Mouse (Mus musculus): ENCODE measurements around the gene Wars. TPM values are rescaled to one million over a fixed set of nuclear protein-coding genes. Genes with fewer than 3 reads are reported as not detected.
A peak's percentile ranks its signal among the peaks of the same experiment; 100 is the strongest.

The Wars gene
- polyA plus RNA-seq, 1 experiment from 2014 or later, result 102 TPM

DNA sequence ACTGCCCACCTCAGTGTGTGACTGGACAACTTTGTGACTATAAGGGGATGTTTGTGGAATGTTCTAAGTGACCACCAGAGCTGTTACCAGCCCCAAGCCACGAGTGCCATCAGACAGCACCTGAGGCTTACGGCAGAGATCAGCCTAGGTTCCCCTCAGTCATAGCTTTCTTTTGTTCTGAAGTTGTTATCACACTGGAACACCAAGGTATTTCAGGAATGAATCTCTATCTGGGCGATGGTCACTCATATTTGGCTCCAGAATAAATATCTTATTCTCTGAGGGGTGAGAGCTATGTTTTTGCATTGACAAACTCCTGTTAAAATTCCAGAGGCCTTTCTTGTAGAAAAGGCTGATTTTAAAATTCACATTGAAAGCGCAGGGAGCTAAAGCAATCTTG is 14.8 kb downstream of the Wars start:
- no peak overlapping the region for H3K9ac ChIP-seq
- no peak overlapping the region for H3K27ac ChIP-seq
- no peaks in the 10 kb centered on the region for H3K4me1 ChIP-seq (replicated peaks)
- H3K4me2 ChIP-seq, result no peak overlapping the region
- peaks cover 92% of the 10 kb centered on the region for H3K36me3 ChIP-seq
- H3K4me3 ChIP-seq, result no peak overlapping the region
- no peaks in the 10 kb centered on the region for H3K27me3 ChIP-seq
- WGBS, result 91% methylated on average over 4 of the region's 4 CpGs
- no peaks in the 10 kb centered on the region for H3K9me3 ChIP-seq
- ATAC-seq (ENCODE audit: low FRiP score), result no peak

DNA sequence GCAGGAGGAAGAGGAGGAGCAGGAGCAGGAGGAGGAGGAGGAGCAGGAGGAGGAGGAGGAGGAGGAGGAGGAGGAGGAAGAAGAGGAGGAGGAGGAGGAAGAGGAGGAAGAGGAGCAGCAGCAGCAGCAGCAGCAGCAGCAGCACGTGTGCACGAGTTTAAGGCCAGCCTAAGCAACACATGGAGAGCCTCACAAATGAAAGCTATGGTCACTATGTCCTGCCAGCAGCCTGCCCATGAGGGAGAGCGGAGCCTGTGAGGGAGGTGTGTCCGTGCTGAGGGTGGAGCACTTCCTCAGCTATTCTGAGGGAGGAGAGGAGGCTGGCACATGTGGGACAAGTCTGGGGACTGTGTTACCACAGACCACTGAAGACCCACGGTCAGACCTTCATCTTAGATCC is 20.9 kb downstream of the Wars start:
- Histone ChIP-seq H3K4me3 (no peak overlapping the region), H3K36me3 (peaks cover 90% of the 10 kb centered on the region), H3K9me3 (no peaks in the 10 kb centered on the region), H3K27me3 (no peaks in the 10 kb centered on the region), H3K4me2 (no peak overlapping the region), H3K9ac (no peak overlapping the region), H3K4me1 (replicated peaks) (no peaks in the 10 kb centered on the region), H3K27ac (no peak overlapping the region)
- ATAC-seq (ENCODE audit: low FRiP score), result no peak
- WGBS, result 80% methylated on average over 5 of the region's 5 CpGs

DNA sequence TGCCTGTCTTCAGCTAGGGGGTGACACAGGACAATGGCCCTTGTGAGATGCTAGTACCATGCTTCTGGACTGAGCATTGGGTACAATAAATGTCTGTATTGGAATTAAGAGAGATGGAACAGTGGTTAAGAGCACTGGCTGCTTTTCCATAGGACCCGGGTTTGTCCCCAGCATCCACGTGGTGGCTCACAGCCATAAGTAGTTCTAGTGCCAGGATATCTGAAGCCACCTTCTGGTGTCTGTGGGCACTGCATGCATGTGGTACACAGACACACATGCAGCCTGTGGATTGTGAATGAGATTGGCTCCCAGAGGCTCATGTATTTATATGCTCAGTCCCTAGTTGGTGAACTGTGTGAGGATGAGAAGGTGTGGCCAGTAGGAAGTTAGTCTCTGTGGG is 24.4 kb downstream of the Wars start:
- no peak for ATAC-seq (ENCODE audit: low FRiP score)
- Histone ChIP-seq H3K9me3 (no peaks in the 10 kb centered on the region), H3K27me3 (no peaks in the 10 kb centered on the region), H3K9ac (no peak overlapping the region), H3K36me3 (peaks cover 94% of the 10 kb centered on the region), H3K27ac (no peak overlapping the region), H3K4me3 (no peak overlapping the region), H3K4me2 (no peak overlapping the region), H3K4me1 (replicated peaks) (no peaks in the 10 kb centered on the region)
- WGBS, result 88% methylated on average over 2 of the region's 2 CpGs

DNA sequence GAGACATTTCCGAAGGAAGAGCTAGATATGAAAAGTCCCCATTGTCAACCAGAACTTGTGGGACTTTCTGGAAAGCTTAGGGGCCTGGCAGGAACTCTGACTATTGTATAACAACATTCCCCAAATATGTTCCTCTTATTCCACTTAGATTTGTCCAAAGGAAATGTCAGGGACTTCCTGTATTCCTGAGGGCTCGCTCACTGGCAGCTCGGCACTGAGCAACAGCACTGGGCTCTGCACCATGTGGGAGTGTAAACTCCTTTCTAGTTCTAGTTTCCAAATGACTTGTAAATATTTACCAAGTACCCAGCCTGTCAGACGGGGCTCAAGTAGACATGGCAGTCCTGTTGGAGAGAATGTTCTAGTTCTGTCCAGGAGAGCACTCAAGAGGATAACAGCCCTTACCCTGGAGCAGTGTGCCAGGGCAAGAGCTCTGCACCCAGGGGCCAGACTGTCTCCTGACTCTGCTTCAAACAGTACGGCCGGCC is 28.9 kb downstream of the Wars start:
- H3K27ac ChIP-seq, result no peak overlapping the region
- no peak overlapping the region for H3K4me2 ChIP-seq
- no peak overlapping the region for H3K4me3 ChIP-seq
- no peaks in the 10 kb centered on the region for H3K4me1 ChIP-seq (replicated peaks)
- H3K36me3 ChIP-seq, result peaks cover 100% of the 10 kb centered on the region
- 92% methylated on average over 6 of the region's 6 CpGs for WGBS
- no peaks in the 10 kb centered on the region for H3K9me3 ChIP-seq
- no peaks in the 10 kb centered on the region for H3K27me3 ChIP-seq
- no peak overlapping the region for H3K9ac ChIP-seq
- no peak for ATAC-seq (ENCODE audit: low FRiP score)

DNA sequence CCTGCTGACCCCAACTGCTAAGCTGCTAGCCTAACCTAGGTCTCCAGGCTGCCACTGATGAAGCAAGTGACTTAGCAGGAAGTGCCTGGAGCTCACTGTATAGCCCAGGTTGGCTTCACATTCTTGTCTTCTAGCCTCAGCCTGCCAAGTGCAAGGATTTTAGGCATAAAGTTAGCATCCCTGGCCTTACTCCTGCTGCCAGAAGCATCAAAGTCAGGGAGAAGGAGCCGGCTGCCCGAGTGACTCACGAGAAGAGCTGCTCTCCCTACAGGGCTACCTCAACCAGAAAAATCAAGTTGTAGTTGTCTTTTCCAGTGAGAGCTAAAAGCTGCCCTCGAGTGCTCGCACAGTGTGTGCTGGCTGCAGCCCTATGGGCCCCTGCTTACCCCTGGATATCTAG is 35.5 kb downstream of the Wars start:
- 95% methylated on average over 5 of the region's 5 CpGs for WGBS
- Histone ChIP-seq H3K4me3 (no peak overlapping the region), H3K36me3 (peaks cover 70% of the 10 kb centered on the region), H3K27me3 (no peaks in the 10 kb centered on the region), H3K4me2 (no peak overlapping the region), H3K4me1 (replicated peaks) (no peaks in the 10 kb centered on the region), H3K9ac (no peak overlapping the region), H3K27ac (no peak overlapping the region), H3K9me3 (no peaks in the 10 kb centered on the region)
- no peak for ATAC-seq (ENCODE audit: low FRiP score)

DNA sequence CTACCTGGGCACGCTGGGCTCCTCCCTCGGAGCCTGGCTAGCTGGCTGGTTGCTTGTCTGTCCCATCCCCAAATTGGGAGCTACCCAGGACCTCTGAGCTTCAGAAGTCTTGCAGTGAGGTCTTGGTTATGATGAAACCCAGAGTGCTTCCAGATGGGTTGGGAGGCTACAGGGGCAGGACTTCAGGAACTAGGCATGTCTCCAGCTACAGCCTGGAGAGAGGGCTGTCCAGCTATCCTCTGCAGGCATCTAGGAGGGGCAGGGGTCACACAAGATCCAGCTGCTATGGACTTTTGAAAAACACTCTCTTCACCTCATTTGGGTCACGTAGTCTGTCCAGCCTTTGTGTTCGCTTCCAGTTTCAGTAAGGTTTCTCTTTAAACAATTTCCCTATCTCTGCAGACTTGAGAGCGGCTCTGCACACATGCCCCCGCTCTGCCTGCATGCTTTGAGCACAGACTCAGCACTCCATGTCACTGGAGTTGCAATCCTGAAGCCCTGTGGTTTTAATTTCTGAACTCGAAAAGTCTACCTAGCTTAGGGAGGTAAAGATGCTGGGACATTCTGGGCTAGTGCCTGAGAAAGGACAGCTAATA is 36.3 kb downstream of the Wars start:
- H3K27ac ChIP-seq, result no peak overlapping the region
- no peaks in the 10 kb centered on the region for H3K9me3 ChIP-seq
- WGBS, result 83% methylated on average over 7 of the region's 7 CpGs
- no peak overlapping the region for H3K4me3 ChIP-seq
- no peak for ATAC-seq (ENCODE audit: low FRiP score)
- H3K36me3 ChIP-seq, result peaks cover 62% of the 10 kb centered on the region
- no peaks in the 10 kb centered on the region for H3K27me3 ChIP-seq
- H3K9ac ChIP-seq, result no peak overlapping the region
- no peaks in the 10 kb centered on the region for H3K4me1 ChIP-seq (replicated peaks)
- H3K4me2 ChIP-seq, result no peak overlapping the region

DNA sequence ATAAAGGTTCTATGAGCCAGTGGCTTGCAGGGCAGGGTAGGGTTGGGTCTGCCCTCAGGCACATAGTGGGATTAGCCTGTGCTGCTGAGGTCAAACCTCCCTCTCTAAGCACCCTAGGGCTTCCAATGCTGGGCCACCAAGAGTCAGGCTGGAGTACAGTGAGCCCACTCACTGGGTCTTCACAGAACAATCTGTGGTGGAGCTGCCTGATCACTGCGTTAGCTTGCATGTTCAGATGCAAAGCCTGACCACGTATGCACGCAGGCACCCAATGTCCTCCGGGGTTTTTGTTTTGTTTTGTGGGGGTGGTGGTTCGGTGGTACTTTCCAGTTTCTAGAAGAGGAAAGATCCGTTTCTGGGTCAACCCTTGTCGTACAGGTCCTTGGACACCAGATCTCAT is 36.9 kb downstream of the Wars start:
- Histone ChIP-seq H3K36me3 (peaks cover 56% of the 10 kb centered on the region), H3K27ac (no peak overlapping the region), H3K4me3 (no peak overlapping the region), H3K9me3 (no peaks in the 10 kb centered on the region), H3K4me2 (no peak overlapping the region), H3K4me1 (replicated peaks) (no peaks in the 10 kb centered on the region), H3K27me3 (no peaks in the 10 kb centered on the region), H3K9ac (no peak overlapping the region)
- 86% methylated on average over 7 of the region's 7 CpGs for WGBS
- no peak for ATAC-seq (ENCODE audit: low FRiP score)

DNA sequence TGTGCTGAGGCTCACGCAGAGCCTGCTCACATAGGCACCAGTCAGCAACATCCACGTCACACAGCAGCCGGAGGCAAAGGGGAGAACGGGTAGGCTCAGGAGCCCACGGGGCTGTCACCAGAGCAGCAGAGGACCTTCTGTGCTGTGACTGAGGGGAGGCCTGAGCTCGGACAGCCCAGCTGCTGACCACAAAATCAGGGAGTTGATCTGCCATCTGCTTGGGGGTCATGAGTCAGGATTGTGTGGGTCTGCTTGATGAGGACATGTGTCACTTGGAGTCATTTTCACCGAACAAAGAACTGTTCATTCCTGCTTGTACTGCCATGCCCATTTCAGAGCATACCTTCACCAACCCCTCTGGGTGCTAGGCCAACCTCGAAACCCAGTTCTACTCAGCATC is 37.8 kb downstream of the Wars start:
- H3K4me1 ChIP-seq (replicated peaks), result no peaks in the 10 kb centered on the region; the same call in 1 of the 2 replicates
- no peaks in the 10 kb centered on the region for H3K9me3 ChIP-seq
- H3K4me3 ChIP-seq, result no peak overlapping the region
- H3K27me3 ChIP-seq, result no peaks in the 10 kb centered on the region
- whole genome bisulfite sequencing, result 83% methylated on average over 8 of the region's 8 CpGs
- ATAC-seq (ENCODE audit: low FRiP score), result no peak
- no peak overlapping the region for H3K9ac ChIP-seq
- H3K36me3 ChIP-seq, result peaks cover 47% of the 10 kb centered on the region
- H3K4me2 ChIP-seq, result no peak overlapping the region
- no peak overlapping the region for H3K27ac ChIP-seq

DNA sequence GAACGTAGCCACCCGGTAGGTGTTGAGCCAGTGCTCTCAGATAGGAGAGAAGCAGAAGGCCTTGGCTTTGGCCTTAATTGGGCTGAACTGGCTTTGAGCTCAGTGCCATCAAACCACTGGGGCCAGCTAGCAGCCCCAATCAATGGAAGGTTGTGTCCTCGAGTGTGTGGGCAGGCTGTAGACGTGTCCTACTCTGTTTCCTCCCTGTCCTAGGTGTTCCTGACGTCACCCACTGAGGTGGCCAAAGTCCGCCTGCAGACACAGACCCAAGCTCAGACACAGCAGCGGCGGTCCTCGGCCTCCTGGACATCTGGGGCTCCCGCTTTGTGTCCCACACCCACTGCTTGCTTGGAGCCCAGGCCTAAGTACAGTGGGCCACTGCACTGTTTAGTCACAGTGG is 38.9 kb downstream of the Wars start:
- H3K4me3 ChIP-seq, result no peak overlapping the region
- H3K36me3 ChIP-seq, result peaks cover 36% of the 10 kb centered on the region
- no peak overlapping the region for H3K4me2 ChIP-seq
- WGBS, result 91% methylated on average over 10 of the region's 10 CpGs
- no peak overlapping the region for H3K9ac ChIP-seq
- H3K27ac ChIP-seq, result no peak overlapping the region
- ATAC-seq (ENCODE audit: low FRiP score), result no peak
- H3K4me1 ChIP-seq (replicated peaks), result peaks cover 10% of the 10 kb centered on the region
- H3K27me3 ChIP-seq, result no peaks in the 10 kb centered on the region
- H3K9me3 ChIP-seq, result no peaks in the 10 kb centered on the region

DNA sequence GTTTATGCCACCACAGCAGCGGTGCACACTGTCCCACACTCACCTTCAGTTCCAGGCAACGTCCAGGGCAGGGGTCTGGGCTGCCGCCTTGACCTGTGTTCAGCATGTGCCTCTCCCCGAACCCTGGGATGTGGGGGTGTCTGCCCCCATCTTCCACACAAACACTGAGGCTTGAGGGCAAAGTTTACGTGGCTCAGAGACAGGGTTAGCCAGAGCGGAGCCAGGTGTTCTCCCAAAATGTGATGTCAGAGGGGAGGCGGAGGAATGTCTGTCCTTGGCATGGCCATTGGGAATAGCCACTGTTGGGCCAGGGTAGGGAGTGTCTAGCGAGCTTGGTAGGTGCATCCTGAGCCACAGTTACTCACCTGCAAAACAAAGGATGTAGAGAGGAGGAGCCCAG is 41.2 kb downstream of the Wars start:
- 94% methylated on average over 8 of the region's 8 CpGs for WGBS
- peaks cover 12% of the 10 kb centered on the region for H3K4me1 ChIP-seq (replicated peaks)
- H3K9ac ChIP-seq, result no peak overlapping the region
- ATAC-seq (ENCODE audit: low FRiP score), result no peak
- H3K9me3 ChIP-seq, result no peaks in the 10 kb centered on the region
- H3K27ac ChIP-seq, result no peak overlapping the region
- H3K4me2 ChIP-seq, result no peak overlapping the region
- H3K36me3 ChIP-seq, result peaks cover 24% of the 10 kb centered on the region
- H3K27me3 ChIP-seq, result no peaks in the 10 kb centered on the region
- H3K4me3 ChIP-seq, result no peak overlapping the region

DNA sequence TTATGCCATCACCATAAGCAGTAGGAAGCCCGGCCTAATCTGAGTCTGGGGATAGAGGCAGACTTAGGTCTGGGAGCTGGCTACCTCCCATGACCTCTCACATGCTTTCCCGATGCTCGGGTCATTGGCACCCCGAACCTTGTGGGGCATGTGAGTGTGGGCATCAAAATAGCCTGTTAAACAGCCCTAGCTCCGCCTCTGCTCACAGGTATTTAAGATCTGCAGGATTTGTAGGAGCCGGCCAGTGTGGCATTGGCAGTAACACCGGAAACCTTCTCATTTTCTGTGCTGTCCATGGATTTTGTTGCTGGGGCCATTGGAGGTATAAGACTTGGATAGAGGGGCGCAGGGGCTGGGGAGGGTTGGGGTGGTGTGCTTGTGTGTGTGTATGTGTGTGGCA is 43.1 kb downstream of the Wars start:
- no peaks in the 10 kb centered on the region for H3K27me3 ChIP-seq
- H3K36me3 ChIP-seq, result peaks cover 22% of the 10 kb centered on the region
- ATAC-seq (ENCODE audit: low FRiP score), result no peak
- no peak overlapping the region for H3K27ac ChIP-seq
- H3K4me2 ChIP-seq, result no peak overlapping the region
- no peak overlapping the region for H3K4me3 ChIP-seq
- 0 out of 2 replicates have a peak overlapping the region, but pooled peaks have one; percentile 24 for H3K9ac ChIP-seq
- 93% methylated on average over 8 of the region's 8 CpGs for WGBS
- H3K4me1 ChIP-seq (replicated peaks), result peaks cover 12% of the 10 kb centered on the region
- H3K9me3 ChIP-seq, result no peaks in the 10 kb centered on the region

DNA sequence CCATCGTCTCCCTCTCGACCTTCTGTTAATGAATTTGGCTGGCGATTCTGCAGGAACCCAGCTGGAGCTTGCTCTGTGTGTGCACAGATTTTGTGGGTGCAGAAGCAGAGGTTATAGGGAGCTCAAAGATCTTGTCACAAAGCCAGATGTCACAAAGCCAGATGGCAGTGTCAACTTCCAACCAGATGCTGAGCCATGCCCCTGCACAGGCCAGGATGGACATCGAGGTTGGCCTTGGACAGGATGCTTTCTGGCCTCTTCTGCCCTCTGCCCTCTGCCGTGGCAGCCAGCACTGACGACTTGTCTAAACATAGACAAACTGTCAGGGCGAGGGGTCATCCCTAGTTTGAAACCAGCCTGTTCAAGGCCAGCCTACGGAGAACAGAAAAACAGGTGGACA is 43.8 kb downstream of the Wars start:
- H3K9ac ChIP-seq, result 0 out of 2 replicates have a peak overlapping the region, but pooled peaks have one; percentile 24
- ATAC-seq (ENCODE audit: low FRiP score), result no peak
- no peak overlapping the region for H3K4me3 ChIP-seq
- WGBS, result 58% methylated on average over 8 of the region's 8 CpGs
- H3K4me2 ChIP-seq, result no peak overlapping the region
- no peak overlapping the region for H3K27ac ChIP-seq
- peaks cover 20% of the 10 kb centered on the region for H3K36me3 ChIP-seq
- no peaks in the 10 kb centered on the region for H3K9me3 ChIP-seq
- peaks cover 12% of the 10 kb centered on the region for H3K4me1 ChIP-seq (replicated peaks)
- H3K27me3 ChIP-seq, result no peaks in the 10 kb centered on the region

DNA sequence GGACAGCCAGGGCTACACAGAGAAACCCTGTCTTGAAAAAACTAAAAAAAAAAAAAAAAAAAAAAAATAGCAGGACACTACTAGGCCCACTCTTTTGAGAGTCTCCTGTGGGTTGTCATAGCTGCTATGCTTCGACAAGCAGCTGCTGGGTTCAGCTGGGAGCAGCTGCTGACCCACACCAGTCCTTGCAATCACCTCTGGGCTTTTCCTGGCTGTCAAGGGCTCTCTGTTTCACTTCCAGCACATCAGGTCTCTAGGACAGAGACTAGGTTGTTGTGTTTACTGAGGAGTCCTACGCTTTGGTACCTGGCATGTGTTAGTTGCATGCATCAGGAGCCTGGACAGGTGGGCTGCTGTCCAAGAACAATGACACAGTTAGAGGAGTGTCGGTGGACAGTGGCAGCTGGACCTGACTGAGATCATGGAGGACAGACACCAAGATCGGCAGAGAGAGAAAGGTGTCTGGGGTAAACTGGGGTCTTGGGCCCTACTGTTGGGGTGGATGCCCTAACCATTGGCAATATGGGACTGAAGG is 44.4 kb downstream of the Wars start:
- 89% methylated on average over 4 of the region's 4 CpGs for WGBS
- no peaks in the 10 kb centered on the region for H3K9me3 ChIP-seq

More for the DNA sequence above, 44.4 kb downstream of the Wars start:
- H3K4me3 ChIP-seq, result no peak overlapping the region
- ATAC-seq (ENCODE audit: low FRiP score), result no peak
- peaks cover 12% of the 10 kb centered on the region for H3K4me1 ChIP-seq (replicated peaks)
- H3K4me2 ChIP-seq, result no peak overlapping the region
- no peak overlapping the region for H3K27ac ChIP-seq
- no peak overlapping the region for H3K9ac ChIP-seq
- no peaks in the 10 kb centered on the region for H3K27me3 ChIP-seq
- peaks cover 21% of the 10 kb centered on the region for H3K36me3 ChIP-seq

Data from hindbrain, embryonic 13.5 days (tissue).